Mouse (Mus musculus) B cell, adult 62 days (primary cell): Measurements from ENCODE around the gene Spata31d1c. TPM values are rescaled to one million over a fixed set of nuclear protein-coding genes. Genes with fewer than 3 reads are reported as not detected.

Experiments used
- total RNA-seq: library from RNA; stranded (reverse); gene quantifications from 4 replicates; pipeline ENCODE4 v1.2.4, GENCODE M21; 2023

Spata31d1c gene
- total RNA-seq: not detected in 4 replicates

GRCm38 (mm10) chr13:65032758-65033157 lies at the start of gene Spata31d1c:
TSS of gene Spata31d1c (plus strand) at chr13:65033058.

GRCm38 (mm10) chr13:65052660-65053059 lies 19.8 kb downstream of the Spata31d1c start, which contains the start of gene Prss47:
TSS of gene Prss47 (minus strand) at chr13:65052760.

Other genes starting within 250 kb of the Spata31d1c start
- gene Cntnap3, start 129.1 kb upstream of the Spata31d1c start, total RNA-seq: not detected in 4 replicates
- not detected in 4 replicates for gene Spata31, start 115.7 kb upstream of the Spata31d1c start, total RNA-seq
- 0.43 to 0.78 TPM (median 0.75 TPM) in 3 of 4 replicates, not detected in the other for gene Prss47, start 19.7 kb downstream of the Spata31d1c start, total RNA-seq
- 39.8 to 55.1 TPM (median 51.7 TPM) in 4 replicates for gene Mfsd14b, start 79.9 kb downstream of the Spata31d1c start, total RNA-seq
- gene Olfr465-ps1, start 105.0 kb downstream of the Spata31d1c start, total RNA-seq: not detected in 4 replicates
- gene Olfr466, start 117.2 kb downstream of the Spata31d1c start, total RNA-seq: not detected in 4 replicates
- gene Nlrp4f, start 172.9 kb downstream of the Spata31d1c start, total RNA-seq: not detected in 4 replicates
- not detected in 4 replicates for gene Gm10775, start 226.5 kb downstream of the Spata31d1c start, total RNA-seq
- gene Zfp369, start 245.8 kb downstream of the Spata31d1c start, total RNA-seq: 35.9 to 42.8 TPM (median 39.8 TPM) in 4 replicates